Mouse (Mus musculus) bone marrow, adult 2 months (tissue): ENCODE measurements around the gene Mybphl.

ENCODE experiments used
- CTCF ChIP-seq: fragments of 200-500 bp; IDR thresholded peaks from 2 replicates; pipeline ENCODE4 v1.5.1; 2011; ENCODE audit warnings: low read length, control low read depth; ENCODE audit not compliant: control insufficient read depth, insufficient read depth
- POLR2A ChIP-seq: fragments of 200-500 bp; IDR thresholded peaks from 2 replicates; pipeline ENCODE4 v1.6.1; 2011; ENCODE audit warnings: low read depth, mild to moderate bottlenecking, control low read depth, low read length, borderline replicate concordance; ENCODE audit not compliant: control insufficient read depth

DNA sequence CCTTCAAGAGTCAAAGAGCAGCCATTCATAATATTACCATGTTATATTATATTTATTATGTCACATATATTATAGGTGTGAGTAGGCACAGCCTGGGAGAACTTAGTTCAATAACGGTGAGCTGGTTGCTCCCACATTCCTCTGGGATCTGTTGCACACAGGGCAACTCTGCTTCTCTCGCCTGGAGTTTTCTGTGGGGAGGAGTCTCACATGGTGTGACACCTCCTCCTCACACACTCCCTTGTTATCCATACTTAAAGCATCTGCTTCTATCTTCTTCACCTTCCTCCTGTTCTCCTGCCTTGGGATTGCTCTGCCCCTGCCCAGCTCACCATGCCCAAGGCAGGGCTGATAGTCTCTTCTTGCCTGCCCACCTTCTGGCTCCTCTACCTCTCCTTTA lies 23.7 kb upstream of the Mybphl start:
- TF ChIP-seq CTCF (no peak), POLR2A (no peak)
